19 mouse cellular contexts compared by ENCODE assay signal in the genomic region with DNA sequence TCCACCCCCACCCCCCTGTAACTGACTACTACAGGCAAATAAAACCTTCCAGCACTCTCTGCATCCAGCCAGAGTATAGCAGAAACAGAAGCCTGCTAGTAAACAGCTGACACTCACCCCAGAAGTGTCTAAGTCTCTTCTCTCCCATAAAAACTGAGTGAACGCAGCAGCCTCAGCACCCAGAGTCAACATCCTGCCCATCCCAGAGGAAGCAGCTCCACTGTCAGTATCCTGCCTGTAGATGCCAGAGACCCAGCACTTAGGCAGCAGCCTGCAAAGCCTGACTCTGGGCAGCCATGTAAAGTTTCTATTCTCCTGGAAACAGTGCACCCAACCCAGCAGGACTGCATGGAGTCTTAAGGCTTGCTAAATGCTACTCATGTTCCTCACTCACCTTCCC.
DNase-seq lines count a peak whose midpoint lies in the region; ATAC-seq and TF ChIP-seq lines count a peak whose summit lies in the region.
"Had no signal": no experiment of that assay in that cellular context is flagged by ENCODE, and none has a peak within 500 bp of the region (broad histone marks: within the 10 kb centered on the region; RNA-seq: fewer than 3 reads in every experiment).

No protein-coding gene starts in this region.

- H3K27ac ChIP-seq in lung, postnatal 0 days (ENCODE audit: low read length), result peak overlapping the region; percentile 59; the same call in 1 of the 2 replicates
- H3K27ac ChIP-seq: embryonic facial prominence, embryonic 13.5 days; forebrain, embryonic 12.5 days; heart, embryonic 10.5 days had no signal

- H3K9ac ChIP-seq in lung, postnatal 0 days (replicated peaks; ENCODE audit: low read depth), result no peak overlapping the region
- H3K9ac ChIP-seq: embryonic facial prominence, embryonic 13.5 days; forebrain, embryonic 12.5 days had no signal

- no peak overlapping the region for H3K4me2 ChIP-seq in lung, postnatal 0 days (replicated peaks; ENCODE audit: low read depth, low read length)
- H3K4me2 ChIP-seq: embryonic facial prominence, embryonic 13.5 days; forebrain, embryonic 12.5 days had no signal

- peak; percentile 27 for DNase-seq in kidney, postnatal 14 days
- DNase-seq in kidney, postnatal 4 days, result no peak
- peak; percentile 48 for DNase-seq in lung, postnatal 0 days (ENCODE audit: low spot score)
- DNase-seq in lung, postnatal 25 days (ENCODE audit: low spot score), result no peak
- DNase-seq in lung, postnatal 4 days, result peak; percentile 42 to 56
- DNase-seq in ovary, postnatal 14 days (ENCODE audit: low spot score), result no peak
- DNase-seq: adrenal gland, adult 2 months; adrenal gland, postnatal 25 days; cerebellum, adult 18-20 months; cerebellum, adult 9-11 months; cerebellum, postnatal 36 days; gastrocnemius, postnatal 10 days; heart, adult 18-20 months; heart, postnatal 10 days; heart, postnatal 4 days had no signal

- no peak overlapping the region for H3K4me3 ChIP-seq in lung, postnatal 0 days (ENCODE audit: low read depth, low read length)
- H3K4me3 ChIP-seq: embryonic facial prominence, embryonic 13.5 days; forebrain, embryonic 12.5 days; heart, embryonic 10.5 days had no signal

- no peak for TF ChIP-seq EP300 in lung, postnatal 0 days (IDR thresholded peaks at IDR 0.05)

- H3K27me3 ChIP-seq in lung, postnatal 0 days (replicated peaks; ENCODE audit: insufficient read depth, low read length), result no peaks in the 10 kb centered on the region
- H3K27me3 ChIP-seq: embryonic facial prominence, embryonic 13.5 days had no signal

- no peak for TF ChIP-seq CTCF in lung, postnatal 0 days (IDR thresholded peaks at IDR 0.05)

- no peak for ATAC-seq in lung, postnatal 0 days
- ATAC-seq: forebrain, embryonic 16.5 days had no signal

- H3K9me3 ChIP-seq in lung, postnatal 0 days (ENCODE audit: low read length), result no peaks in the 10 kb centered on the region
- H3K9me3 ChIP-seq: embryonic facial prominence, embryonic 13.5 days; forebrain, embryonic 12.5 days; heart, embryonic 10.5 days had no signal

- peaks cover 34% of the 10 kb centered on the region for H3K4me1 ChIP-seq in lung, postnatal 0 days (ENCODE audit: insufficient read depth, low read depth, low read length)

- H3K36me3 ChIP-seq in lung, postnatal 0 days (ENCODE audit: insufficient read depth, low read length), result no peaks in the 10 kb centered on the region
- H3K36me3 ChIP-seq: embryonic facial prominence, embryonic 13.5 days; forebrain, embryonic 12.5 days; heart, embryonic 10.5 days had no signal

- WGBS in lung, postnatal 0 days, result 30% methylated on average over 1 of the region's 1 CpGs

Comparison
In these comparisons a context has a peak if more than half of its experiments do, and no peak if none do; other contexts are left out.
1. DNase-seq: peak in kidney, postnatal 14 days (single experiment), lung, postnatal 0 days (single experiment) and lung, postnatal 4 days (2 of 2); none in kidney, postnatal 4 days (0 of 2), lung, postnatal 25 days (single experiment) and ovary, postnatal 14 days (single experiment).